Mouse (Mus musculus): ENCODE measurements around the gene Arhgap42.
A peak's percentile ranks its signal among the peaks of the same experiment; 100 is the strongest.

Arhgap42 gene

DNA sequence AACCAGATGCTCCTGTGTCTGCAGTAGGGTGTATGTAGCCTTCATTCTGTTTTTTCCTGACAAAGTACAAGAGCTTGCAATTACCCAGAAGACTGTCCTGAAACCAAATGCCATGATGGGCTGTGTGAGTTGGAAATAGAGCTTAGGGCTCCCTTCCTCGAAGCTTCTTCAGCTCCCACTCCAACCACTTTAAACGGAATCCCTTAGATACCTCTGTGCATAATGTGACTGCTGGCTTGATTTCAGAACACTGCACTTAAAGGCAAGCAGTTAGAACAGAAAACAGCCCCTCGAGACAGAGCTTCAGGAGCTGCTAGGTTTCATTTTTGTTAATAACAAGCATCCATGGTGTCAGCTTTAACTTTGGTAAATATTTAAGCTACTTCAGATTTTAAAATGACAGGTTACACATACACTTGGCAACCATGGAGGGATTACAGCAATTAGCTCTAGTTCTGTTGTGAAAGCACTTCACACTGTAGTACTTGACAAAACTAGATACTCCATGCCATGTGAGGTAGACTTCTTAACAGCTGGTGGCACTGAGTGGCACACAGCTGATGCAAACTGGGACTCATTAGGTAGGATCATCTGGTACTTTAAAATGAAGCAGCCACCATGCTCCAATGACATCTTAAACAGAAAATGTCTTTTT, 201.8 kb downstream of the Arhgap42 start:
- DNase-seq (ENCODE audit: extremely low spot score): no peak

GRCm38 (mm10) chr9:9027904-9028303, 211.0 kb downstream of the Arhgap42 start:
- peak; percentile 11 for DNase-seq (ENCODE audit: extremely low spot score)

GRCm38 (mm10) chr9:9027445-9027844, 211.5 kb downstream of the Arhgap42 start:
- DNase-seq (ENCODE audit: extremely low spot score): peak; percentile 21

- DNase-seq (ENCODE audit: extremely low spot score): no peak
Measured at GRCm38 (mm10) chr9:9015108-9015507, 223.8 kb downstream of the Arhgap42 start.

GRCm38 (mm10) chr9:9001170-9001569, 237.7 kb downstream of the Arhgap42 start:
- no peak for DNase-seq (ENCODE audit: extremely low spot score)

DNA sequence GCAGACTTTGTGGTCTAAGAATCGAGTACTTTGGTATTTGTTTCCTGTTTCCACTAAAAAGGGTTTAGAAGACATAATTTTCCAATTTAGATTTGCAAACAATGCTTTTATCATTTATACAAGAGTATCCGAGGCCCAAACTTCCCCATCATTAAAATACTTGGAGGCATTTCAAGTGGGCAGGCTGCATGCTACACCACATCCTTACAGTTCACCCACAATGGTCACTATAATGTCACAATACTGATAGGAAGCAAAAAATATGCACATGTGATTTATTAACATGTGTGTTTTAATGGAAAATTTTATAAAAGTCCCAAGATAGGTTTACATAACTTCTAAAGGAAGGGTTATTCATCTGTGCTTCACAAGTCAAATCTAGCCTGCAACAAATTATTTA, 242.4 kb downstream of the Arhgap42 start:
- no peak for DNase-seq (ENCODE audit: extremely low spot score)

DNA sequence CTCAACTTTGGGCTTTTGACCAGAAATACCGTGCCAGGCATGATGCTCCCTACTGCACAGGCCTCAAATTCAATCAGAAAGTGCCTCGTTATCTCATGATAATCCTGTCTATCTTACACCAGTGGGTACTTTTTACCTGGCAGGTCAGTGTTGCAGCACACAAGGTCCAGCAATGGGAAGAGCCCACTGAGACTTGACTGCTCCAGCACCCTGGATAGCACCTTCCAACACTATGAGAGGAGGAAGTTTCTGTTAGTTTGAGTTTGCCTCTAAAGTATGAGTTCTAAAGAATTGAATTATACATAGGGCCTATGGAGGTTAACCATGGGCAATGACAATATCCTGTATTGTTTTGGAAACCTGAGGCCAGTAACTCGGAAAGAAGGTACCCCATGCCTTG, 256.6 kb downstream of the Arhgap42 start:
- DNase-seq (ENCODE audit: extremely low spot score): no peak

DNA sequence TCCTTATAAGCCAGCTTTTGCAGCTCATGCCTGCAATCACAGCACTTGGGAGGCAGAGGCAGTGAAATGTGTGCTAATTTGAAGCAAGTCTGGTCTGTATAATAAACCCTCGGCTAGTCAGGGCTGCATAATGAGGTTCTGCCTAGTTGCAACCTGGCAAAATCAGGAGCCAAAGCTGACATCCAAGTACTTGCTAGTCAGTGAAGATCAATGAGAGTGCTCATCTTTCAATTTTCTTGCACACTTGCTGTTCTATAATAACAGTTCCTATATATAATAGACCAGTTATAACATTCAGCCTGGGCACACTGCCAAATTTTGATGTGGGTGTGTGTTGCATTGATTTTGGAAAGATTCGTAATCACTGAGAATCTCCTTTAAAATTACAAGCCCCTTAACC, 261.1 kb downstream of the Arhgap42 start:
- no peak for DNase-seq (ENCODE audit: extremely low spot score)

- no peak for DNase-seq (ENCODE audit: extremely low spot score)
Measured at GRCm38 (mm10) chr9:8971491-8971890, 267.4 kb downstream of the Arhgap42 start, which contains the start of gene Gm16485. Gm16485 (plus strand) TSS chr9:8971791.

GRCm38 (mm10) chr9:8970240-8970639, 268.7 kb downstream of the Arhgap42 start:
- no peak for DNase-seq (ENCODE audit: extremely low spot score)

GRCm38 (mm10) chr9:8964512-8965133, 274.3 kb downstream of the Arhgap42 start:
- peak; percentile 27 for DNase-seq (ENCODE audit: extremely low spot score)

GRCm38 (mm10) chr9:8953306-8953705, 285.6 kb downstream of the Arhgap42 start:
- no peak for DNase-seq (ENCODE audit: extremely low spot score)
